Mouse (Mus musculus): ENCODE measurements at regions not wholly inside any gene's neighbourhood (a gene's known extent, or its start where the extent isn't known, plus 50 kb on each side); places are given as distances from the start of the nearest gene placed in this dataset.

GRCm38 (mm10) chr8:31520991-31521448 is 1907.5 kb upstream of the 5930422O12Rik start:
- TF ChIP-seq NELFE (IDR thresholded peaks at IDR 0.05; ENCODE audit: low read depth, low read length) (no peak), USF1 (IDR thresholded peaks at IDR 0.05; ENCODE audit: low read depth, low read length) (no peak), CTCF (conservative IDR thresholded peaks at IDR 0.05 in 1 of 2, IDR thresholded peaks at IDR 0.05 in 1 of 2; ENCODE audit: low read depth in 2 of 2, low read length in 2 of 2) (no peak), MAX (IDR thresholded peaks at IDR 0.05; ENCODE audit: low read length) (no peak), RCOR1 (conservative IDR thresholded peaks at IDR 0.05; ENCODE audit: low read depth, low read length) (no peak), NRF1 (IDR thresholded peaks at IDR 0.05; ENCODE audit: low read depth, low read length) (no peak), POLR2A (IDR thresholded peaks at IDR 0.05; ENCODE audit: low read depth, low read length) (no peak), RAD21 (IDR thresholded peaks at IDR 0.05; ENCODE audit: low read depth, low read length) (no peak), CHD2 (IDR thresholded peaks at IDR 0.05; ENCODE audit: low read length) (no peak), UBTF (IDR thresholded peaks at IDR 0.05; ENCODE audit: low read depth, low read length) (no peak)
